ENCODE assay signal across 26 mouse cellular contexts in genomic region chr14:57219643-57220042, GRCm38 (mm10).
DNase-seq lines count a peak whose midpoint lies in the region; ATAC-seq and TF ChIP-seq lines count a peak whose summit lies in the region.
"Had no signal": no experiment of that assay in that cellular context is flagged by ENCODE, and none has a peak within 500 bp of the region (broad histone marks: within the 10 kb centered on the region; RNA-seq: fewer than 3 reads in every experiment).

No protein-coding gene starts in this region.

- TF ChIP-seq RAD21 in CH12.LX (IDR thresholded peaks at IDR 0.05; ENCODE audit: low read depth, low read length): peak; percentile 15

- no peaks in the 10 kb centered on the region for H3K79me2 ChIP-seq in CH12.LX (replicated peaks; ENCODE audit: control insufficient read depth, extremely low read depth, insufficient read depth, poor library complexity, severe bottlenecking)

- peak; percentile 86 for ATAC-seq in intestine, embryonic 16.5 days
- ATAC-seq in limb, embryonic 11.5 days (ENCODE audit: insufficient number of reproducible peaks, low FRiP score, low TSS enrichment, low read depth): no peak
- ATAC-seq: forebrain, embryonic 13.5 days; forebrain, embryonic 16.5 days; hindbrain, embryonic 16.5 days had no signal

- TF ChIP-seq CTCF in CH12.LX (conservative IDR thresholded peaks at IDR 0.05 in 1 of 2, IDR thresholded peaks at IDR 0.05 in 1 of 2; ENCODE audit: low read depth in 2 of 2, low read length in 2 of 2): peak in 1 of 2 experiments; percentile 41; a peak in 2 of 4 replicates

- dilution Hi-C loops in CH12.LX (cut with MboI; ENCODE audit: extremely low pct_ligation_motif_present, extremely low pct_unique_long_range_greater_than_20kb, low sequenced_read_pairs): no loop called here

- H3K4me3 ChIP-seq in CH12.LX (replicated peaks in 1 of 3; ENCODE audit: low read depth in 2 of 3, low read length in 2 of 3, poor library complexity in 1 of 3): no peak overlapping the region
- H3K4me3 ChIP-seq in intestine, embryonic 16.5 days (ENCODE audit: low read length): no peak overlapping the region
- H3K4me3 ChIP-seq in limb, embryonic 11.5 days (ENCODE audit: low read depth, low read length): no peak overlapping the region
- H3K4me3 ChIP-seq: forebrain, embryonic 10.5 days; forebrain, embryonic 13.5 days; heart, embryonic 12.5 days; heart, embryonic 15.5 days; hindbrain, embryonic 10.5 days; hindbrain, embryonic 13.5 days had no signal

- TF ChIP-seq POLR2A in CH12.LX (IDR thresholded peaks at IDR 0.05; ENCODE audit: low read depth, low read length): no peak

- H3K9me3 ChIP-seq in CH12.LX (replicated peaks; ENCODE audit: low read length): peaks cover 4% of the 10 kb centered on the region
- H3K9me3 ChIP-seq in intestine, embryonic 16.5 days (ENCODE audit: control insufficient read depth, low read length): no peaks in the 10 kb centered on the region
- no peaks in the 10 kb centered on the region for H3K9me3 ChIP-seq in limb, embryonic 11.5 days (ENCODE audit: control insufficient read depth, low read length)
- H3K9me3 ChIP-seq: forebrain, embryonic 10.5 days; forebrain, embryonic 13.5 days; heart, embryonic 12.5 days; heart, embryonic 15.5 days; hindbrain, embryonic 10.5 days; hindbrain, embryonic 13.5 days had no signal

- no peak overlapping the region for H3K27ac ChIP-seq in CH12.LX (ENCODE audit: insufficient read depth, low read depth)
- no peak overlapping the region for H3K27ac ChIP-seq in intestine, embryonic 16.5 days (ENCODE audit: low read length)
- H3K27ac ChIP-seq in limb, embryonic 11.5 days (replicated peaks; ENCODE audit: low read depth, low read length): no peak overlapping the region
- H3K27ac ChIP-seq: forebrain, embryonic 10.5 days; forebrain, embryonic 13.5 days; heart, embryonic 15.5 days; hindbrain, embryonic 10.5 days; hindbrain, embryonic 13.5 days had no signal

- 42% methylated on average over 1 of the region's 1 CpGs for WGBS in intestine, embryonic 16.5 days
- WGBS in limb, embryonic 11.5 days: 63% methylated on average over 1 of the region's 1 CpGs

- DNase-seq in heart, adult 11 months: peak; percentile 23
- DNase-seq in heart, adult 8-10 months (ENCODE audit: low spot score): no peak
- DNase-seq in CH12.LX (ENCODE audit: extremely low read depth): no peak
- DNase-seq in limb, embryonic 11.5 days (ENCODE audit: low spot score): peak; percentile 18
- no peak for DNase-seq in adrenal gland, postnatal 10 days
- no peak for DNase-seq in left cerebral cortex, adult 11 months (ENCODE audit: low spot score)
- DNase-seq in cerebellum, postnatal 14 days: no peak
- DNase-seq: adrenal gland, adult 8-10 months; adrenal gland, postnatal 36 days; cerebellum, adult 11 months; cerebellum, adult 2 months; cerebellum, adult 9-11 months; cerebellum, postnatal 36 days; gastrocnemius, postnatal 10 days; gastrocnemius, postnatal 36 days; heart, postnatal 10 days; heart, postnatal 36 days had no signal

- no peak overlapping the region for H3K9ac ChIP-seq in CH12.LX (ENCODE audit: insufficient read depth, low read depth)
- H3K9ac ChIP-seq in intestine, embryonic 16.5 days (ENCODE audit: low read depth, low read length): no peak overlapping the region
- no peak overlapping the region for H3K9ac ChIP-seq in limb, embryonic 11.5 days (ENCODE audit: low read length)
- H3K9ac ChIP-seq: forebrain, embryonic 13.5 days; heart, embryonic 12.5 days; heart, embryonic 15.5 days; hindbrain, embryonic 13.5 days had no signal

- no peak overlapping the region for H3K4me2 ChIP-seq in CH12.LX (ENCODE audit: insufficient read depth, low read depth, poor library complexity, severe bottlenecking)
- no peak overlapping the region for H3K4me2 ChIP-seq in intestine, embryonic 16.5 days (ENCODE audit: low read depth, low read length)
- H3K4me2 ChIP-seq in limb, embryonic 11.5 days (ENCODE audit: low read depth, severe bottlenecking): no peak overlapping the region
- H3K4me2 ChIP-seq: forebrain, embryonic 13.5 days; heart, embryonic 12.5 days; heart, embryonic 15.5 days; hindbrain, embryonic 13.5 days had no signal

- H3K4me1 ChIP-seq in CH12.LX (ENCODE audit: control insufficient read depth in 1 of 2, insufficient read depth in 2 of 2): no peaks in the 10 kb centered on the region
- 0 out of 2 replicates have a peak, but pooled peaks cover 2% of the 10 kb centered on the region for H3K4me1 ChIP-seq in intestine, embryonic 16.5 days (ENCODE audit: control insufficient read depth, insufficient read depth, low read length)
- no peaks in the 10 kb centered on the region for H3K4me1 ChIP-seq in limb, embryonic 11.5 days (ENCODE audit: control insufficient read depth, insufficient read depth, low read length)
- H3K4me1 ChIP-seq: forebrain, embryonic 10.5 days; forebrain, embryonic 13.5 days; heart, embryonic 12.5 days; heart, embryonic 15.5 days; hindbrain, embryonic 10.5 days; hindbrain, embryonic 13.5 days had no signal

- H3K27me3 ChIP-seq in CH12.LX (replicated peaks): no peaks in the 10 kb centered on the region
- no peaks in the 10 kb centered on the region for H3K27me3 ChIP-seq in intestine, embryonic 16.5 days (replicated peaks; ENCODE audit: control insufficient read depth, insufficient read depth, low read length)
- H3K27me3 ChIP-seq in limb, embryonic 11.5 days (ENCODE audit: control insufficient read depth, insufficient read depth, low read length): no peaks in the 10 kb centered on the region
- H3K27me3 ChIP-seq: forebrain, embryonic 13.5 days; heart, embryonic 12.5 days; heart, embryonic 15.5 days; hindbrain, embryonic 13.5 days had no signal

- no peak for TF ChIP-seq EP300 in CH12.LX (IDR thresholded peaks at IDR 0.05; ENCODE audit: low read length)

- H3K36me3 ChIP-seq in CH12.LX (replicated peaks in 1 of 2; ENCODE audit: control insufficient read depth in 1 of 2, insufficient read depth in 1 of 2, low read length in 1 of 2): no peaks in the 10 kb centered on the region
- H3K36me3 ChIP-seq in intestine, embryonic 16.5 days (ENCODE audit: control insufficient read depth, insufficient read depth, low read length): no peaks in the 10 kb centered on the region
- no peaks in the 10 kb centered on the region for H3K36me3 ChIP-seq in limb, embryonic 11.5 days (ENCODE audit: control insufficient read depth, insufficient read depth, low read length)
- H3K36me3 ChIP-seq: forebrain, embryonic 10.5 days; heart, embryonic 12.5 days; heart, embryonic 15.5 days; hindbrain, embryonic 10.5 days; hindbrain, embryonic 13.5 days had no signal

- in situ Hi-C loops in CH12.LX (cut with MboI; ENCODE audit: low pct_ligation_motif_present, low pct_unique_long_range_greater_than_20kb, low sequenced_read_pairs): no loop called here

TF ChIP-seq in CH12.LX, 34 proteins besides CTCF, POLR2A, EP300 and RAD21:
- TF ChIP-seq GABPA (IDR thresholded peaks at IDR 0.05; ENCODE audit: insufficient replicate concordance, low read depth, low read length): no peak
- no peak for TF ChIP-seq MAX (IDR thresholded peaks at IDR 0.05; ENCODE audit: low read length)
- TF ChIP-seq TBP (conservative IDR thresholded peaks at IDR 0.05; ENCODE audit: low read depth, low read length): no peak
- no peak for TF ChIP-seq MXI1 (IDR thresholded peaks at IDR 0.05; ENCODE audit: low read depth, low read length)
- no peak for TF ChIP-seq KAT2A (IDR thresholded peaks at IDR 0.05; ENCODE audit: insufficient replicate concordance, low read length)
- no peak; the same call in 1 of the 2 replicates for TF ChIP-seq SMC3 (IDR thresholded peaks at IDR 0.05; ENCODE audit: low read depth, low read length)
- no peak for TF ChIP-seq NRF1 (IDR thresholded peaks at IDR 0.05; ENCODE audit: low read depth, low read length)
- TF ChIP-seq JUND (conservative IDR thresholded peaks at IDR 0.05; ENCODE audit: low read depth, low read length): no peak
- TF ChIP-seq USF1 (IDR thresholded peaks at IDR 0.05; ENCODE audit: low read depth, low read length): no peak
- TF ChIP-seq BHLHE40 (IDR thresholded peaks at IDR 0.05; ENCODE audit: low read depth, low read length): no peak
- no peak for TF ChIP-seq E2F4 (IDR thresholded peaks at IDR 0.05; ENCODE audit: insufficient replicate concordance, low read depth, low read length)
- no peak for TF ChIP-seq ETS1 (conservative IDR thresholded peaks at IDR 0.05; ENCODE audit: low read depth, low read length)

Comparison
In these comparisons a context has a peak if more than half of its experiments do, and no peak if none do; other contexts are left out.
1. DNase-seq: peak in heart, adult 11 months (single experiment) and limb, embryonic 11.5 days (single experiment); none in heart, adult 8-10 months (single experiment), CH12.LX (single experiment), adrenal gland, postnatal 10 days (single experiment), left cerebral cortex, adult 11 months (single experiment) and cerebellum, postnatal 14 days (0 of 2).